Mouse (Mus musculus): ENCODE data around the gene Ccnb1.

- TF ChIP-seq EP300 (IDR thresholded peaks at IDR 0.05) (no peak), CTCF (IDR thresholded peaks at IDR 0.05) (no peak)
These were observed 9.7 kb downstream of the Ccnb1 start for GRCm38 (mm10) chr13:100776710-100777109.

Data from lung, postnatal 0 days (tissue).